ENCODE assay signal across 8 mouse cellular contexts in genomic region chr1:38856196-38856595, GRCm38 (mm10). TPM values are rescaled to one million over a fixed set of nuclear protein-coding genes. Genes with fewer than 3 reads are reported as not detected.
DNase-seq lines count a peak whose midpoint lies in the region; ATAC-seq and TF ChIP-seq lines count a peak whose summit lies in the region.

No protein-coding gene starts in this region.

- no peaks in the 10 kb centered on the region for H3K9me3 ChIP-seq in limb, embryonic 10.5 days (replicated peaks)

- WGBS in cerebellum, adult 2 months = 10% methylated on average over 3 of the region's 3 CpGs
- WGBS in limb, embryonic 10.5 days = 18% methylated on average over 3 of the region's 3 CpGs

- H3K27me3 ChIP-seq in cerebellum, adult 2 months (ENCODE audit: control insufficient read depth, insufficient read depth, low read length) = no peaks in the 10 kb centered on the region
- H3K27me3 ChIP-seq in limb, embryonic 10.5 days (ENCODE audit: low read depth, poor library complexity, severe bottlenecking) = no peaks in the 10 kb centered on the region; the same call in 1 of the 2 replicates

- H3K36me3 ChIP-seq in limb, embryonic 10.5 days = no peaks in the 10 kb centered on the region

- TF ChIP-seq CTCF in cerebellum, adult 2 months (IDR thresholded peaks at IDR 0.05; ENCODE audit: borderline replicate concordance, insufficient read depth, low read depth, low read length) = peak; percentile 90

- no peaks in the 10 kb centered on the region; the same call in 1 of the 2 replicates for H3K4me1 ChIP-seq in cerebellum, adult 2 months (ENCODE audit: control insufficient read depth, insufficient read depth, low read length)
- H3K4me1 ChIP-seq in limb, embryonic 10.5 days = no peaks in the 10 kb centered on the region

- H3K27ac ChIP-seq in cerebellum, adult 2 months (ENCODE audit: insufficient read depth, low read length) = no peak overlapping the region
- H3K27ac ChIP-seq in limb, embryonic 10.5 days = no peak overlapping the region

- no peak for TF ChIP-seq POLR2A in cerebellum, adult 2 months (IDR thresholded peaks at IDR 0.05; ENCODE audit: borderline replicate concordance, insufficient read depth, low read length)

- peak; percentile 71 to 78 for DNase-seq in left cerebral cortex, adult 18-20 months (ENCODE audit: low spot score in 2 of 2)
- no peak for DNase-seq in left cerebral cortex, adult 11 months (ENCODE audit: low spot score)
- DNase-seq in NIH3T3 (ENCODE audit: low read depth) = peak; percentile 76
- peak; percentile 58 to 74 for DNase-seq in cerebellum, adult 2 months
- DNase-seq in forelimb bud, embryonic 11.5 days (ENCODE audit: low read depth, low spot score) = peak; percentile 75
- peak; percentile 84 for DNase-seq in limb, embryonic 10.5 days (ENCODE audit: low spot score)
- DNase-seq in right cerebral cortex, postnatal 14 days = peak; percentile 75

- ATAC-seq in granulocyte monocyte progenitor cell, adult 5-6 weeks (replicated peaks; ENCODE audit: poor library complexity, severe bottlenecking) = no peak

- no peak overlapping the region for H3K4me3 ChIP-seq in cerebellum, adult 2 months (replicated peaks; ENCODE audit: insufficient read depth, low read depth, low read length)
- H3K4me3 ChIP-seq in limb, embryonic 10.5 days = no peak overlapping the region

RNA-seq across cellular contexts. Expression of gene Lonrf2, which starts 19.7 kb away (rescaled TPM):
- total RNA-seq in left cerebral cortex, adult 18-20 months (2021) = 100 to 1,000 TPM; 122 to 124 TPM
- polyA plus RNA-seq in cerebellum, adult 2 months (2012; rRNA removed) = 66.4 and 70.0 TPM in 2 replicates
- 0.38 and 0.50 TPM in 2 replicates for polyA plus RNA-seq in limb, embryonic 10.5 days (2016; fragmentation: Nextera tagmentation; extraction: Ambion mirVana)
- total RNA-seq in granulocyte monocyte progenitor cell, adult 5-6 weeks (2014; fragmentation: Nextera tagmentation) = not detected in 2 replicates
- 0.31 TPM in 1 of 2 replicates, not detected in the other for total RNA-seq in granulocyte monocyte progenitor cell, adult 5-6 weeks (2017)

RNA-seq across cellular contexts. Expression of gene Chst10, which starts 41.8 kb away (rescaled TPM):
- total RNA-seq in left cerebral cortex, adult 18-20 months (2021) = 10 to 100 TPM; 71.1 to 76.5 TPM
- 41.3 and 43.7 TPM in 2 replicates for polyA plus RNA-seq in cerebellum, adult 2 months (2012; rRNA removed)
- polyA plus RNA-seq in limb, embryonic 10.5 days (2016; fragmentation: Nextera tagmentation; extraction: Ambion mirVana) = 6.2 and 7.0 TPM in 2 replicates
- total RNA-seq in granulocyte monocyte progenitor cell, adult 5-6 weeks (2014; fragmentation: Nextera tagmentation) = 0.30 TPM in 1 of 2 replicates, not detected in the other
- 0.05 and 0.39 TPM in 2 replicates for total RNA-seq in granulocyte monocyte progenitor cell, adult 5-6 weeks (2017)

Comparison
In these comparisons a context has a peak if more than half of its experiments do, and no peak if none do; other contexts are left out.
1. RNA of gene Lonrf2, which starts 19.7 kb away (total RNA-seq): 122 to 124 TPM in left cerebral cortex, adult 18-20 months; 0.31 TPM in granulocyte monocyte progenitor cell, adult 5-6 weeks; every median in the first group is over 10 times any median in the second.
2. RNA of gene Chst10, which starts 41.8 kb away (total RNA-seq): 71.1 to 76.5 TPM in left cerebral cortex, adult 18-20 months; 0.05 to 0.39 TPM in granulocyte monocyte progenitor cell, adult 5-6 weeks; every median in the first group is over 10 times any median in the second.